Mouse (Mus musculus): ENCODE results near the gene Tmem87a.

GRCm38 (mm10) chr2:120392406-120392805 lies 11.5 kb downstream of the Tmem87a start:
- TF ChIP-seq POLR2A (IDR thresholded peaks at IDR 0.05; ENCODE audit: low read depth, low read length) (no peak), CTCF (IDR thresholded peaks at IDR 0.05; ENCODE audit: extremely low read depth, insufficient read length, insufficient replicate concordance, low read depth, low read length) (no peak)
